Mouse (Mus musculus): ENCODE results near the gene Gm26741.
"Not testable (repeated sequence)": the region's sequence is repeated elsewhere in the genome, so short reads cannot be mapped to it uniquely, and the experiment has no call there.

Gene Gm26741

DNA sequence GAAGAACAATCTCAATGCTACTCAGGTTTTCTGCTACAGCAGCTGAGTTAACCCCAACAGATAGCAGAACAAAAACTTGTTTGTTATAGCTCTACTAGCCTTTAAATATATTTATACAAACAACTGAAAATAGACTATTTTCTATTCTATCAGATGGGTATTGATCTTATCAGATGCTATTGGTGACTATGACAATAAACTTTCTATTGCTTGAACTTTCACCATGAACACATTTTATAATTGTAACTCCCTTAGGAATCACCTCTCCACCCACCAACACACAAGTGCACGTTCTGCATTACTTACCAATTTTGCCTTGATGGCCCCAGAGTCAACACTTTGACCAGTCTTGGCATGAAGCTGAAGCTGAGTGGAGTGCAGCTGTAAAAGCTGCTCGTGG is at the start of gene Gm26741:
Gm26741 (plus strand) TSS at position 301 of the 400 bp plus-strand sequence.
- no peak for DNase-seq (ENCODE audit: low read depth, low spot score)

DNA sequence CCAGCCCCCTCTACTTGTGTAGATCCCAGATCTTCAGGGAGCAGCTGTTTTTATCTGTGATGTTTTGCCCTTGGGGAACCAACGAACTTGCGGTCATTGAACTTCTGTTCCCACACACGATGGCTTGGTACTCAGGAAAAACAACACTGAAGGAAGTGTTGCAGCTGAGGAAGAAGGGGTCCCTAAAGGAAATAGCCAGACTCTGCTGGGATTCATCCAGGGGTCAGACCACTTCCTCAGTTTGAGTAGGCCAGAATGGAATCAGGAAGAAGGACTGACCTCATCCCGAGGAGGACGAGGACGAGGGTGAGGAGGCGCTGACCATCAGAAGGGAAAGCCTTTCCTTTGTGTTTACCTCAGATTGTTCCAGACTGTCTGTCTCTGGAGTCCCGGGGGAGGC is 49.4 kb upstream of the Gm26741 start:
- no peak for DNase-seq (ENCODE audit: low read depth, low spot score)

DNA sequence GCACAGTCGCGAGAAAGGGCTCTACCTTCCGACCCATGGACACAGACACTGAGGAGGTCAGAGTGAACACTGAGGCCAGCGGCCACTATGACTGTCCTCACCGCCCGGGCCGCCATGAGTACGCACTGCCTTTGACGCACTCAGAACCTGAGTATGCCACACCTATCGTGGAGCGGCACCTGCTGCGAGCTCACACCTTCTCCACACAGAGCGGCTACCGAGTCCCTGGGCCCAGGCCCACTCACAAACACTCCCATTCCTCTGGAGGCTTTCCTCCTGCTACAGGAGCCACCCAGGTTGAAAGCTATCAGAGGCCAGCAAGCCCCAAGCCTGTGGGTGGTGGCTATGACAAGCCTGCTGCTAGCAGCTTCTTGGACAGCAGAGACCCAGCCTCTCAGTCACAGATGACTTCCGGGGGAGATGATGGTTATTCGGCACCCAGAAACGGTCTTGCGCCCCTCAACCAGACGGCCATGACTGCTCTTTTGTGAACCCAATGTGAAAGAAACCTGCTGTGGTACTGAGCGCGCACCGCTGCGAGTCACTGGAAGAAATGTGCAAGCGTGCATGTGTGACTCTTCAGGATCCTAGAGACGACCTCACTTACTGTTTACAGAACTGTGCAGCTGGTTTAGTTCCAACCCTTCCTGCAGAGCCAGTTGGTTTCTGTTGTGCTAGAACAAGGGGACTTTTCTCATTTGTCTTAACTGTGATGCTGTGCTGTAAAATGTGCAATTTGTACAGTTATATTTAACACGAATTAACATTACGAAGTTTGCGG is 38.9 kb upstream of the Gm26741 start:
- DNase-seq (ENCODE audit: low read depth, low spot score) = no peak

DNA sequence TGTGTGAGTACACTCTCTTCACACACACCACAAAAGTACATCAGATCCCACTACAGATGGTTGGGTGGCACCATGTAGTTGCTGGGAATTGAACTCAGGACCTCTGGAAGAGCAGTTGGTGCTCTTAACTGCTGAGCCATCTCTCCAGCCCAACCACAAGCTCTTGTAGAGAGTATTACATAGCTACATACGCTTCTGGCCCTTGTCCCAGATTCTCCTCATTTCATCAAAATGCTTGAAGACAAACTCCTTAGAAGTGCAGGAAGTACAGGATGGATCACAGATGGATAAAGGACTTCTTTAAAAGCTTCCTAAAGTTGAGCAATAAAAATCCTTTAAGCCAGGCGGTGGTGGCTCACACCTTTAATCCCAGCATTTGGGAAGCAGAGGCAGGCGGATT is 36.6 kb upstream of the Gm26741 start:
- no peak for DNase-seq (ENCODE audit: low read depth, low spot score)

DNA sequence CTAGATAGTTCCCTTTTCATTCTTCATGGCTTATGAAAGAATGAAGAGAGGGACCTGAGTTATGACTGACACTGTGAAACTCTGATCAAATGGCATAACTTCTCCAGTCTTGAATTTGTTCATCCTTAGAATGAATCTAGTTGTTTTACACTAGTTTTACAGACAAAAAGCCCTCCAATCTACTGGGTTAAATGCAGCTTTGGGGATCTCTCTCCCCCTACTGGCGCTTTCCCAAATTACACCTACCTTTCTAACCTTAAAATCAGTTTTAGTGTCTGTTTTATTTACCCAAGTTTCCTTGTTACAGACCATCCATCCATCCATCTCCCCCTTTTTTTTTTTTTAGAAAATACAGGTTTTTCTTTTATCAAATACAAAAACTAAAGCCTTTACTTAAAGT is 27.6 kb upstream of the Gm26741 start:
- no peak for DNase-seq (ENCODE audit: low read depth, low spot score)

DNA sequence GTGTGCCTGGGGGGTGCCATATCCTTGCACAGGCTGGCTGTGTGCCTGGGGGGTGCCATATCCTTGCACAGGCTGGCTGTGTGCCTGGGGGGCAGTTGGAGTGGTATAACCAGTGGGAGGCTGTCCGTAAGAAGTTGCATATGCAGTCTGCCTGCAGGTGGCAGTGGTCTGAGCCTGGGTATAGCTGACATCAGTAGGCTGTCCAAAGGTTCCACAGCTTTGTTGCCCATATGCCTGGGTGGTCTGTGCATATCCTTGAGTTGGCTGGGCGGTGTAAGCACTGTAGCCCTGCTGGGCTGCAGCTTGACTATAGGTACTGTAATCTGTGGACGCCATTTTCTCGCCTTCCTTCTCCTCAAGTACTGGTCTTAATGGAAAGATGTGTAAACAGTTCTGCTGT is 15.2 kb upstream of the Gm26741 start:
- not testable (repeated sequence) for DNase-seq (ENCODE audit: low read depth, low spot score)

DNA sequence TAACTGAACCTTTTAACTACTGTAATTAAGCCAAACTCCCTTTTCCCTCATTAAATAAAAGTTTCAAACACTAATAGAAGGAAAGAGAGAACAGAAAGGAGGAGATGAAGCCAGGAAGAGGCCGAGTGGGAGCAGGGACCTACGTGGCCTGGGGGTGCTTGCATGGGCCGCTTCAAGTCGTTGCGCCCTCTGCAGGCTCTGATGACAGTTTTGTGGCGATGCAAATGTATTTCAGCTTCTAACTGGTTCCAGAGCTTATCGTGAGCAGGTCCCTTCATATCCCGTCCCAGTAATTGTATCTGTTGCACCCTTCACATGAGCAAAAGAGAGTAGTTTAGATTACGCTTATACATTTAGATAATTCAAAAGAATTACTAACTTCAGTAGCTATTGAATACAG is 5.4 kb upstream of the Gm26741 start:
- peak; percentile 33 for DNase-seq (ENCODE audit: low read depth, low spot score)

DNA sequence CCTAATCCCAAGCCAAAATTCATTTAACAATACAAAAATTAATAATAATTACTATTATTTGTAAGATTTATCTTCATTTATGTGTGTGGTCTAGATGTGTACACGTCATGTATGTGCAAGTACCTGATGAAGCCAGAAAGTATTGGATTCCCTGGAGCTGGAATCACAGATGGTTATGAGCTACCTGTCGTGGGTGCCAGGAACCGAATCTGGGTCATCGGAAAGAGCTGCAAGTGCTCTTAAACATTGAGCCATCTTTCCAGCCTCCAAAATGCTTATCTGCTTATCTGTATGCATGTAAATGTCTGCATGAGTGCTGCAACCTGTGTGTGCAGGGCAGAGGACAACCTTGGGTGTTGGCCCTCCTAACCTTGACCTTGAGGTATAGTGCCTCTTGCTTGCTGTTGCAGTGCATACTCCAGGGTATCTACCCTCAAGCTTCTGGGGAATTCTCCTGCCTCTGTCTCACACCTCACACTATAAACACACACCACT is 1.7 kb downstream of the Gm26741 start:
- no peak for DNase-seq (ENCODE audit: low read depth, low spot score)

DNA sequence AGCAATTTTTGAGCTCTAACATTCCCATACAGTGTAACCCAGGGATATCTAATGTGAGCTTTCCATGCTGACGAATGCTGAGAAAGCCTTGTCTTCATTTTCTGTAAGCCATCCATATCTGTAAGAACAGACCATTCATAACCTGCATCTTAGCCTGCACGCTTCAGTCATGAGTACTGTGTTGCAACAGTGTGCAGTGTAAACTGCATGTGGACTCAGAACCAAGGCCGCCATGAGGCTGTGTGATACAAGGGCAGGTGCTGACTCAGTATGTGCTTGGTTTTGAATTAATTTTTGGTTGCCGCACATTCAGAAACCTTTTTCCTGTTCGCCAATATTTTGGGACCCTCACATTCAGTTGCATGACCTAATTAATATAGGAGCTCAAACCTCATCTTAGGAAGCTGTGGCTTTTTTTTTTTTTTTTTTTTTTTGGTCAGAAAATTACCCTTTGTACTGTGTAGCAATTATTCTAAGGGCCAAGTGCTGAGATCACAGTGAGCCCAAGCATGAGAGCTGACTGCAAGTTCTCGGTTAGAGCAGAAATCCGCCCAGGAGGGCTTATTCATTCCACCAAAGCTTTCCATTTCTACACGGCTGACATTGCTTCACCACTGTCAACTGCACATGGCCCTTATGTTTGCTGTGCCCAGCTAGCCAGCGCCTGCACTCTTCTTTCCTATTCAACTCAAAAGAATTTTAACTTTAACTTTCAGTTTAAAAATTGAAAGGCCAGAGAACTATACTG is 2.5 kb downstream of the Gm26741 start:
- DNase-seq (ENCODE audit: low read depth, low spot score) = no peak

DNA sequence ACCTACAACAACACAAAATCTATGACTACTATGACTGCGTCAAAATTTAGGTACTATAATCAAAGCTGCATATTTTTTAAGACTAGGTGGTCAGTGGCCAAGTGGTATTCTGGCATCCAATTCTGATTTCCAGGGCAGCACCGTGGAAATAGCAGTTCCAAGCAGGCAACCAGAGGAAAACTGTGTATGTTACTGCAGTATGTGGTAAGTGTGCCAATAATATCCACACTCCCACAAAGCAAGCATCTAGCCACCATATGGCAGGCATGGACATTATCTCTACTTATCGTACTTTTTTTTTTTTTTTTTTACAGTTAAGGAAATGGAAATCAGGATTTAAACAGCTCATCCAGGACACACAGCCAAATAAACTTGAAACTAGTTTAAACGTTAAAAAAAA is 9.8 kb downstream of the Gm26741 start:
- no peak for DNase-seq (ENCODE audit: low read depth, low spot score)

DNA sequence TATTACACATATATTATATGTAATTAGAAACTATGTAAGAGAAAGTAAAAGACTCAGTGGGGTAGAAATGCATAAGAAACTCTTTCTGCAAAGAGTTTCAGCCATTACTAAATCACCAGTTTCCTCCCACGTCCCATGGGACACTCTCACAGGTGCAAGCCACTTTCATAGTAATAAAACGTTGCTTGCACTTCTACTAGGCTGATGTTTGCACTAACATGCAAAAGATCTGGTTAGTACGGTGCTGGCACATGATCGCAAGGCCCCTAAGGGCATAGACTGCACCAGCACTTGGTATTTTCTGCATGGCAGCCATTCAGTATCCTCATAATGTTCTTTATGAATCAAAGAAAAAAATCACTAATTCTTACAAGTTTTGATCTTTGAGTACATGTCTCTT is 15.3 kb downstream of the Gm26741 start:
- DNase-seq (ENCODE audit: low read depth, low spot score) = no peak

DNA sequence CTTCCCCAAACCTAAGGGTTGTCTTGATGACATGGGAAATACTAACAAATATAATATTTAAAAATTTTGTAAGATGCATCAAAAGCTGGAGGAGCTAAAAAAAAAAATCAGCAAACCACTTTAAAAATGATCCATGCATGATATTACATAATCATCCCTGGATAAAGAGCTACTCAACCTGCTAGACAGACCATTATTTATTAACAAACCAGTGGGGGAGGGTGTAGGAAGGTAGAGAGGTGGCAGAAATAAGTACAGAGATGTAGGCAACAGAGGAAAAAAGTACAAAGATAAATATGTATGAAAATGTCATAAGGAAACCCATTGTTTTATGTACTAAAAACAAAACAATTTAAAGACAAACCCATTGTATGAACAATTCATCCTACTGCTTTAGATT is 16.1 kb downstream of the Gm26741 start:
- no peak for DNase-seq (ENCODE audit: low read depth, low spot score)

DNA sequence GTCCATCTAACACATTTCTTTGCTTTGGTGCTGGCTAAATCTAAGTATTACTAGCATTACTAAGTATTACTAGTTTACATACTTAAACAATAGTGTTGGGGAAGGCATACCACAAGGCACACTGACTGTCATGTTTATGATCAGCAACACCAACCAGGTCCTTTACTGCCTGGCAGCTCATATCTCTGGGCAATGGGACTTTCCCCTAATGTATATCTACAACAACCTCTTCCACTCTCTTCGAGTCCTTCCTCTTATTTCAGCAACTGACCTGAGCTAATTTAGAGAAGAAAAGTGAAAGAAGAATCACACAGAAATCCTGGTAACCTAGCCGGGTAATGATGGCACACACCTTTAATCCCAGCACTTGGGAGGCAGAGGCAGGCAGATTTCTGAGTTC is 17.9 kb downstream of the Gm26741 start:
- no peak for DNase-seq (ENCODE audit: low read depth, low spot score)

DNA sequence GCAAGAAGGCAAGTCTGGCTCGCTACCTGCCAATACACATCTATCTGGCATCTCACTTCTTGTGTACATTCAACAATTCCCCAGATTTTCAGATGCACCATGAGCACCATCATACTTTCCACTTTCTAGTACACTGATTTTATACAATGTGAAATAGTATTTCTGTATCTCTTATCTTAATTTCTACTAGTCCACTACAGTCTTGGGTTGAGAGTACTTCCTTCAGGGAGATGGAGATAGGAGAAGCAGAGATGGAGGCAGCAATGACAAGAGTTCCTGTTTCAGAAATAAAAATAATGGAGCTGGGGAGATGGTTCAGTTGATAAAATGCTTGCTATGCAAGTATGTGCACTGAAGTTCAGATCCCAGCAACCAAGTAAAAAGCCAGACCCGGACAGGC is 19.2 kb downstream of the Gm26741 start:
- DNase-seq (ENCODE audit: low read depth, low spot score) = no peak

DNA sequence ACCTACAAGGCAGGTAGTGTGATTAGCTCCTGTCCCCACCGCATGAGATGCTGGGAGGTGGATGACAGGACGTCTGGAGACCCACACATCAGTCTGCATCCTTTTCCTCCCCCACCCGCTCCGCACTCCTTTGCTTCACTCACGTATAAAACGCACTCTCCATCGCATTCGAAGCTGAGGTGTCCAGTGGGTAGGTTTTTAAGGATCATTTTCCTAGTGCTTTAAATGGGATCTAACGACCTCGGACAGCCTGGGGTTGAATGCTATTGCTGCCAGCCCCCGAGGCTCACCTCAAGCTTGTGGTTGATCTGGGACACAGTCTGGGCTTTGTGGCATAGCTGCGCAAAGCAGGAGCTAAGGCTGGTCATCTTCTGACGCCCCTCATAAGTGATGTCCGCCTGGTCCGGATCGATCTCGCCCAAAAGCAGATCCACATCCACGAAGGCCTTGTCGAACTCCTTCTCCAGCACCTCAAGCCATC is 22.8 kb downstream of the Gm26741 start:
- DNase-seq (ENCODE audit: low read depth, low spot score) = no peak

DNA sequence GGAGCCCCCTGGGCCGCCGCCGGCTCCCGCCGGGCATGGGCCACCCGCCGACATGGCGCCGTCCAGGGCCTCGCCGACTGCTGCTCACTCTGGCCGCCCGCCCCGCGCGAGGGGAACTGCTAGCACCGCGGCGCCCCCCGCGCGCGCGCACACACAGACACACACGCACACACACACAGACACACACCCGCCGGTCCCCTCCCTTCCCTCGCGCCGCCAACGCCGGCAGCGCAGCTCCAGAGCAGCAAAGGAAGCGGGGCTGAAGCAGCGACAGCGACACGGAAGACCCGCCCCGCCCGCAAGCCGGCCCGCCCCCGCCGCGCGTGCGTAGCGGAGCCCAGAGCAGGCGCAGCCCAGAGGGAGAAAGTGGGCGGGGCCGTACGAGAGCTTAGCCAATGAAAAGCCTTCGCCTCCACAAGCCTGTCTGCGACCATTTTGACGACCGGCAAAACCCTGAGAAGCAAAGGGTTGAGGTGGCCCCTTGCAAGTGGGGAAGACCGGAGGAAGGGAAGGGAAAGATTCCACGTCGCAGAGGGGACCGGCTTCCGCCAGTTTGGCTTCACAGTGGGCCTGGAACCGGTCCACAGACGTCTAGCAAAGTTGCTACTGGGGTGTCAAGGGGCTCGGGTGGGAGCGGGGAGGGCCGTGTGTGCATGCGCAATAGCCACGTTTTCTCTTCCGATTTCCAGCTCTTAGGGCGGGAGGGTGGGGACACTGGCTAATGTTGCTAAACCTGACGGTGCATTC is 23.5 kb downstream of the Gm26741 start, which contains the start of gene Gopc:
Gopc (minus strand) TSS at position 280 of the 747 bp plus-strand sequence.
- peak; percentile 87 for DNase-seq (ENCODE audit: low read depth, low spot score)

DNA sequence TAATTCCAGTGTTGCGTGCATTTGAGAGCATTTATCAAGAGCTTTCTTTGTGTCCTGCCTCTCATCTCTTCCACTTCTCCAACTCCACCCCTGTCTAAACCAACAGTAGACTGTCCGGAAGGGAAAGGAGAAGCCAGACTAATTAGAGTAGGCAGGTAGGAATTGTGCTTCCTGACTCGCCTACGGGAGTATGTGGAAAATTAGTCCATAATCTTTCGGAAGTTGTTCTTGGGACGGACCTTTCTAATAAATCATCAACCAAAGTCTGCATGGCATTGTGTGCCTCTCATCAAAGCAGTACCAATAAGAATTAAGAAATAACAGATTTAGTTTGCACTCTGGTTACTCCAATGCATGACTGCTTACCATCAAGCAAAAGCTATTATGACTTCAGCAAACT is 24.5 kb downstream of the Gm26741 start:
- DNase-seq (ENCODE audit: low read depth, low spot score) = no peak

DNA sequence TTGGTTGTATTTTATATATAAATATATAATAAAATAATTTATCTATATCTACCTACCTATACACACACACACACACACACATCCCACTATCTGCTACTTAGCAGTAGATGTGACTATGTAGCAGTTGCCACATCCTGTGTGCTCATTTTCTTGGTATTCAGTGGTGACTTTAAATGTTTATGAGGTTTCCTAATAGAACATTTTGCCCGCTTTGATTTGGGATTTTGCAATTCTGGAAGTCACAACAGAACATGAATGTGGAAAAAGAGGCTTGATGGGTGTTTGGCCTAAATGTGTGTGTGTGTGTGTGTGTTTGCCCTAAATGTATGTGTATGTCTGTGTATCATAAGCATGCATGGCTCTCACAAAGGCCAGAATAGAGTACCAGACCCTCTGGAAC is 25.0 kb downstream of the Gm26741 start:
- no peak for DNase-seq (ENCODE audit: low read depth, low spot score)

DNA sequence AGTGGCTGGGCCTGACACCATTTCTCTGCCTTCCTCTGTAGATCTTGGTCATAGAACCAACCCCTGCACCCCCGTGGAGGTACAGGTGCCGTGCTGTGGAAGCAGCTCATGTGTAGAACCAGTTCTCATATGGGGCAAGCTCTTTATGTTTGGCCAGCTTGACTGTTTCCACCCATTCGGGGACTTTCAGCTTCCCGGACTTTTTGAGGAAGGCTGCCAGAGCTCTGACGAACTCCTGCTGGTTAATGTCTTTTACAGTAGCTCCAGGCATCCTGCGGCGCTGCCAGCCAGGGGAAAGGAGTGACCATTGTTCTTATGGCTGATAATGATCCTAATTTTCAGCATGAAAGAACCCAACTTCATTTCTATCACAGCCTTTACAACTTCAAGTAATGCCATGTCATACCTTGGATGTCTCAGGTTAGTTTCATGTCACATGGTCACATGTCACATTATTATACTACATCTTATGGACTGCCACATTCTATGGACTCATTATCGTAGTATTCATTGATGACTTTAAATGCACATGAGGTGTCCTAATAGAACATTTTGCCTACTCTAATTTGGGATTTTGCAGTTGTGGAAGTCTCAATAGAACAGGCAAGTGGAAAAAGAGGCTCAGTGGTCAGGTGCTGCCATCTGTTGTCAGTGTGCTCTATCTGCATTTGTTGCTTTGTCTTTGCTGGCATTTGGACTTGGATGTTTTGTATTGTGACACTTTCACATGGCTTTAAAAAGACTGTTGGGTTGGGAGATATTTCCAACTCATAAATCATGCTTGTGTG is 26.4 kb downstream of the Gm26741 start:
- no peak for DNase-seq (ENCODE audit: low read depth, low spot score)

DNA sequence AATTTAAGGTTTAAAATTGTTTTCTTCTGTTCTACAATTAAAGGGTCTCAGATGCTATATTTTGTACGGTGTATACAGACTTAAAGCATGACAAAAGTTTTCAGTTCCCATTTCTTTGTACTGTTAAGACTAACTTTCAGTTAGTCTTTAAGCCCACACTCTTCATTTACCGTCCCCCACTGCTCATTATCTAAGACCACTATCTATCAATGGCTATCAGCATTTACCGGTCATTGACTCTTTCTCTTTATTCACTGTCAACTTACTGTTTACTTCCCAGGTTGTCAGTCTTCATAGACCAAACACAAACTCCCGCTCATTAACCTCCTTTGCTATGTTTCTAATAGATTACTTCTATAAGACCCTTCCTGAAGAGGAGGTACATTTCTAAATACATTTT is 28.6 kb downstream of the Gm26741 start:
- no peak for DNase-seq (ENCODE audit: low read depth, low spot score)

DNA sequence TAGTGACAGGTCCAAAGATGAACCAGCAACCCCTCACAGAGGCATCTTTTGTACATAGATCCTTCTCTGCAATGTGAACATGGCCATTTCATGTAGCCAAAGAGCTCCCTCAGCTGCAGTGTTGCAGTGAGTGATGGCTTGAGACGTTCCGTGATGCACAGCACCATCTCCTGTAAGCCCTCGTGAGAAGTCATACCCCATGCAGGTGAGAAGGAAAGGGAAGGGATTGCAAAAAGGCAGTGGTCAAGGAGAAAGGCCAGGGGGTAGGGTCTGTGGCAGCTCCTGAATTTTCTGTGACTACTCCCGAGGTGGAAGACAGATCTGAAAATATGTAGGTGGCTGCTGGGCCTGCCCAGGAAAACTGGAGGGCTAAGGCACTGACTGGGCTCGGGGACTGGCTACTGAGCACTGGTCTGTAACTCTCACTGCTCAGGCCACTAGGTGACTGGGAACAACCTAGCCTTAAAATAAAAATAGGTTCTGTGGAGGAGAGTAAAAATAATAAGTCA is 30.4 kb downstream of the Gm26741 start, which contains the start of gene Nepn:
Nepn (plus strand) TSS at position 51 of the 509 bp plus-strand sequence.
- no peak for DNase-seq (ENCODE audit: low read depth, low spot score)
